Mouse (Mus musculus): ENCODE measurements around the gene Rapgef5.

The Rapgef5 gene

DNA sequence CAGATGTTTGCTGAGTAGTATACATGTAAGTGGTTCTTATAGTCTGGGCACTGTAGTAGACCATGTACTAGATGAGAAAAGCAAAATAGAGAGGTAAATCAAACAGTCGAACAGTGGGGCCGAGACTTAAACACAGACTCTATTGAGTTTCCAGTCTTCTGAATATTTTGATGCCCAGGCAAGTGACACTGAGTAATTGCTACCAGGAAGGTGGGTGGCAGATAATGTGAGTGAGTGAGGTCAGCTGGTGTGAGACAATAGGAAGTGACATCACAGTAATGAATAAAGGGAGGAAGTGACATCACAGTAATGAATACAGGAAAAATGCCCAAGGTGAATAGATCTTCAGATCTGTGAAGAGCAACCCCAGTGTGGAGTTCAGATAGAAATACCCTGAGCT is at the start of gene Rapgef5:
TSS of gene Rapgef5 (plus strand) at position 301 of the 400 bp plus-strand sequence.
- ATAC-seq (ENCODE audit: insufficient number of reproducible peaks, low FRiP score, low TSS enrichment), result no peak

DNA sequence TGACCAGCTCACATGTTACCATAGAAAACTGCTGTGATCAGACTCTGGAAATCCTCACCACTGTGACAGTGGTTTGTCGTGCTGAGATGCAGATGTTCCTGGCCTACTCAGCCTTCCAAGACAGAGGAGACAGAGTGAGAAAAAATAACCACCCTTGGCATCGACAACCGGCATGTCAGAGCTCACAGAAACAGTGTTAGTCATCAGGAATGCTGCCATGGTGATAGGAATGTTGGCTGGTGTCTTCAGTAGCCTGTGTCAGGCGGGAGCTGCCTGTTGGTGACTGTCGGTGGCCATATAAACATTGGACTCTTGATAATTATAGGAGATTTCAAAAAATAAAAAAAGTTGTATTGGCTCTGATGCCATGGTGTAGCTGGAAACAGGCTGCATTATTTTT is 48.0 kb upstream of the Rapgef5 start:
- no peak for ATAC-seq (ENCODE audit: insufficient number of reproducible peaks, low FRiP score, low TSS enrichment)

DNA sequence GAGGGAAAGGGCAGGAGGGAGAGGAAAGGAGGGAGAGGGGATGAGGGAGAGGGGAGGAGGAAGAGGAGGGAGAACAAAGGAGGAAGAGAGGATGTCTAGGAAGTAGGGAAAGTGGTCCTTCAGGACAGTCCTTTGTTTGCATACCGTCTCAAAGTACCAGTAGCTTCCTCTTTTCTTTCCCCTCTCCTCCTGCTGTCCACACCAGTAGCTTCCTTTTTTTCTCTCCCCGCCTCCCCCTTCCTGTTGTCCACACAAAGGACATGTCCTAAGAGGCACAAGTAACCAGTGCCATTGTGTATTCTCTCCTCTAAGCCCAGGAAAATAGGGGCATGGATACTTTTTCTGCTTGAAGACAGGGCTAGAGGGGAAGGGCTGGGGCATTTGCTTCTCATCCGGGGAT is 37.3 kb upstream of the Rapgef5 start:
- no peak for ATAC-seq (ENCODE audit: insufficient number of reproducible peaks, low FRiP score, low TSS enrichment)

DNA sequence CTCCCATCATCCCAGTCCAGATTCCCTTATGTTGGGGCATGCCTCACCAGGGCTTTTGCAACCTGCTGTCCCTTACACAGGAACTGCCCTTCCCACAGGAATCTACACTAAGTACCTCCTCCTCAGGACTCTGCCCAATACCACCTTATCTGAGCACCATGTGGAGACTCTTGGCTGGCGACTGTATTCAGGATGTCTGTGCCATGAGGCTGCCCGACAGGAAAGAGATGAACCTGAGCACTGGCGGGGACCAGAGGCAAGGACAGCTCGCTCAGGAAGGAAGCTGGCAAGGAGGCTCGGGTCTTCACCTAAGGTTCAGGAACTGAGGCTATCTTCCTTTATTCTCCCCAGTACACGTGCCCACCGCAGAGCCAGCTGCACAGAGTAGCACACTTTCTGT is 36.6 kb upstream of the Rapgef5 start:
- ATAC-seq (ENCODE audit: insufficient number of reproducible peaks, low FRiP score, low TSS enrichment), result peak; percentile 46

DNA sequence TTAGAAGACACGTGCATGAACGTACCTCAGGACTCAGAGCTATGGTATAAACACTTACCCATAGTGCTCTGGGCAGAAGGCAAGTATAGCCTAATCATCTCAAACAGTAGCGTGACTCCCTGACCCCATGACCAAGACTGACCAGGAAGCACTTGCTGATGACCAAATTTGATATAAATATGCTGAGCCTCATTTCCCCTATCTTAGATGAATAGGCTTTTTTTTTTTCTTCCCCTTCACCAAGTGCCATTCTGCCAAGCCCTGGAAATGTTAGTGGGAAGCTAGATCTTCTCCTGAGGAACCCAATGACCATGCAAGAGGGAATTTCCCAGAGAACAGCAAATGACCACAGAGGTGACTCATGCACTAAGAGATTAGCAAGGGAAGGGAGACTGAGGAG is 35.3 kb upstream of the Rapgef5 start:
- no peak for ATAC-seq (ENCODE audit: insufficient number of reproducible peaks, low FRiP score, low TSS enrichment)

DNA sequence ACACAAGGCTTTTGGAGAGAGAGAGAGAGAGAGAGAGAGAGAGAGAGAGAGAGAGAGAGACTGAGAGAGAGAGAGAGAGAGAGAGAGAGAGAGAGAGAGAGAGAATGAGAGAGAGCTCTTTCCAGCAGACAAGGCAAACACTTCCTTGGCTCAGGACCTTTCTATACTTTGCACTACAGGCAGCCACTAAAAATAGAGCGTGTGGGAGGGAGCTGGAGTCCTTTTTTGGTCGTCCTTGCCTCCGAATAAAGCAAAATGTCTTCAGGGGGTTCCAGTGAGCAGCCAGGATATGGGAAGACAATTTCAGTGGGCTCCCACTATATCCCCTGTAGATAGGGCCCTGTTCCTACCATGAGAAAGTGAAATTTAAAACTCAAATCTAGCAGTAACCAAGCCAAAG is 33.6 kb upstream of the Rapgef5 start:
- ATAC-seq (ENCODE audit: insufficient number of reproducible peaks, low FRiP score, low TSS enrichment), result no peak

DNA sequence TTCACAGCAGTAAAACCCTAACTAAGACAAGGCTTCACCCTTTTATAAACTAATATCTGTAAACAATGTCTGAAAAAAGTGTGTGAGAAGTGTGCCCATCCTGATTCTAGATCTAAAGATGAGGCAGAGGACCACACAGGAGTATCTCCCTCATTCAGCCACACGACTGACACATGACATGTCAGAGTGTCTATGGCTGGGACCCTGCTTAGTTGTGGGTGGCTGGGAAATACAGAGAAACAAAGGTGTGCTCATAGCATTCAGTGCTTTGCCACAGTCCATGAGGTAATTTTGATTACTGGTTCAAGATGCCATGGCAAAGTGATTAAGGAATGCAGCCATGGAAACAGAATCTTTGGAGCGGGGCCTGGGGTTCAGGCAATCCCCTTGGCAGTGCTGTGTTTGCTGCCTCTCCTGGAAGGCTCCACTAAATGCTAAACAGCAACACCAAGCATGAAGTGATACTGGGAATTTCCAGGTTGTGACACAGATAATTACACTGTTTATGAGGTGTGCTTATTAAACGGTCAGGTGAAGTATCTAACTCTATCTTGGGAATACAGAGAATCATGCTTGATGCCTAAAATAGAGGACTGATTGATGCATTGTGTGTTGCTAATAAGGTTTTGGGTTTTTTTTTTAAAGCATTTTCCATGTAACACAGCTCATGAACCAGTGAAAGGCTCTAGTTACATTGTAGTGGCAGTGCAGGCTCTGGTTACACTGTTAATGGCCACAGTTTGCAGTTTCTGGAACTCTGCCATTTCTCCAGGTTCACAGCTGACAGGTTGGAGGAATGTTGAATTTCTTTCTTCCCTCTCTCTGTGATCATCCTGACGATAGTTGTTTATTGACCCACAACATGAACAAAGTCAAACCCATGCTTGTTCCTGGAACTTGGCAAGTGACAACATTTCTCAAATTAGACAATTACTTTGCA is 29.9 kb upstream of the Rapgef5 start:
- ATAC-seq (ENCODE audit: insufficient number of reproducible peaks, low FRiP score, low TSS enrichment), result no peak

DNA sequence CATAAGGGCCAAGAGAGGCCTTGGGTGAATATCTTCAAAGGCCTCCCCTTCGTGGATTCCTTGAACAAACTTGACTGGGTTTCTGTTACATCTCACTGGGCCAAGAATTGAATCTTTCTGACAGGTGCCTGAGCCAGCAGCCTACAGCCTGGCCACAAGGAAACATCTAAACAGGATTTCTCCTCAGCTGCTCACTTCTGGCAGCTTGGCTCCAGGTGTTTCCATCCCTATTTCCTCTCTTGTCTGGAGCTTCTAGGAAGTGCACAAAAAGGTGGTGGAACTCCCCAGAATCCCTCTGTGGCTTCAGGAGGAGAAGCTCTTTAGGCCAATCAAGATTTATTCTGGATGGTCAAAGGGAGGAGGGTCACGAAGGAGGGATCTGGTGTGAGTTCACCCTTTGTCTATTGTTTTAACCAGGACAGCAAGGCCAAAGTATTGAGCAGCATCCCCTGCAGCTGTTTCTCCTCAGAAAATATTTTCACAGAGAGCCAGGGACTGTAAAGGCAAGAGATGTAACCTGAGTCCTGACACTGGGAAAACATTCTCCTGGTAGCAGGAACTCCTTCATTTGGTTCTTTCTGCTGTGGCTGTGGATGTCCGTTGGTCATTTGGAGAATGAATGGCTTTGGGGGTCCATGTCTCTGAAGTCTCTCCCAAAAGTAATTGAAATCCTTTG is 19.6 kb upstream of the Rapgef5 start:
- ATAC-seq (ENCODE audit: insufficient number of reproducible peaks, low FRiP score, low TSS enrichment), result no peak

DNA sequence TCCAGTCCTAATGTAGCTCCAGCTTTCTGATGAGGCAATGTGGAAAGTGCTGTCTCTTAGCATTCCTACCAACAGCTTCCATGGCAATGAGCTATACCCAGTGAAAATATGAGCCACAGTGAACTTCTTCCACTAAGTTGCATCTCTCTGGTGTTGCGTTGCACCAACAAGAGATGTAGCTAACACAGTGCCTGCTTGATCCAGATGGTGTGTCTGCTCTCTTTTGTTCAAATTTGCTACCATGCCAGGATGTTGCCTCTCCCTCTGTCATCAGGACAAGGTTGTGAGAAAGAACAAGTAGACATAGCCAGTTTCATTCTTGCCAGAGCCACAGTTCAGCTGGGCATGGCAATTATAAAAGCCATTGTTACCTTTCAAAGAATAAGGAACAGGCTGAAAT is 18.9 kb upstream of the Rapgef5 start:
- ATAC-seq (ENCODE audit: insufficient number of reproducible peaks, low FRiP score, low TSS enrichment), result no peak

DNA sequence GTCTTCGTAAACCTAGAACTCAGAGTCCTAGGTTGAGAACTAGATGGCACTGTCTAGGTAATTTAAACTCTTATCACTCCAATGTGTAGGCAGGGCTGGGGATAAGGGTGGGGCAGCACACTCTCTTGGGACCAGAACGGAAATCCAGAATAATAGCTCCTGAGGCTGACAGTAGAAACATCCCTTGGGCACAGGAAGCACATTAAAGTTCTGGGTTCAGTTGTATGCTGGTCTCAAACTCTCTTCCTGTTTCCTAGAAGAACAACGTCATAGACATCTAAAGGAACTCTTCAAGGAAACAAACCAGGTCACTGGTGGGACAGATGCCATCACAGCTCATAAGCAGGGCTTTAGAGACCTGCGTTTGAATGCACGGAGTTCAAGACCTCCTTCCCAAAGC is 17.0 kb upstream of the Rapgef5 start:
- no peak for ATAC-seq (ENCODE audit: insufficient number of reproducible peaks, low FRiP score, low TSS enrichment)

DNA sequence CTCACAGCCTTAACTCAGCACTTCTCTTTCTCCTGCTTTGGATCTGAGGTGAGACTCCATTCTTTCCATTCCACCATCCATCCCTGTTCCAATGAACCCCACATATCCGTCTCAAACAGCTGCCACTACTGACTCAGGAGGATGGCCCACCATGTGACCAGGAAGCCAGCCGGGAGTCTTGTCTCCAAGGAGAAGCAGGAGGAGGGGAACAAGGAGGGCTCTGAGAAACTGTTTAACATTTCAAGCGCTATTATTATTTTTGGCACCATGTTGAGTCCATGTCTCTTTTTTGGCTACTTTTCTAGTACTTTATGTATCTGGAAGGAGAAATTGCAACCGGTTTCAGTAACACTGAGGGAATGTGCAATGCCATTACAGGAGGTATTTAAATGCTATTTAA is 15.1 kb upstream of the Rapgef5 start:
- ATAC-seq (ENCODE audit: insufficient number of reproducible peaks, low FRiP score, low TSS enrichment), result no peak

DNA sequence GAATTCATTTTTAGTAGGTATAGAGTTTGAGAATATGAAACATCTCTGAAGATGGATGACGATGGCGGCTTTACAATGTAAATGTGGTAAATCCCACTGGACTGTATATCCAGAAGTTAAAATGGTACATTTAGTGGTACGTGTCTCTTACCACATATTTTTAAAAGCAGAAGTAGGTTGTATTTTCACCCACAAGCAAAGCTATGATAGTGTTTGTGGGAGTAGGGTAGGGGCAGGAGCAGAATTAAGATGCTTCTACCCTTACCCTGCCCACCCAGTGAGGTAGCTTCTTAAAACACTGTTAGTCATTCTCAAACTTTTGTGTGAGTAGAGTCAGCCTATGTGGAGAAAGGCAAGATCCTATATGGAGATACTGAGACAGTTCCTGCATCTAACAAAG is 13.4 kb upstream of the Rapgef5 start:
- no peak for ATAC-seq (ENCODE audit: insufficient number of reproducible peaks, low FRiP score, low TSS enrichment)

DNA sequence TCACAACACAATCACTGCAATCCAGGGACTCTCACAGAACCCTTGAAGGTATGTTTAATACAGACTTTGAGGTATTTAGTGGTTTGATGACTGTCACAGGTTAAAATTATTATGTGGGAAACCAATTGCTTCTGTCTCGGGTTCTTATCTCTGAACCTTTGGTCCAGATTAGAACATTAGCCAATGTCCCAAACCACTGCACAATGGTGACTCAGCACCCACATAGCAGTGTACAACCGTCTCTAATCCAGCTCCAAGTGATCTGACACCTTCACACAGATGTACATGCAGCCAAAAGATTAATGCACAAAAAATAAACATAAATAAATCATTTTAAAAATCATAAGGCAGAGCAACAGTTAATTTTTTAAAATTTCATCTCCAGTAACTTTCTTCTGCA is 11.1 kb upstream of the Rapgef5 start:
- ATAC-seq (ENCODE audit: insufficient number of reproducible peaks, low FRiP score, low TSS enrichment), result no peak

DNA sequence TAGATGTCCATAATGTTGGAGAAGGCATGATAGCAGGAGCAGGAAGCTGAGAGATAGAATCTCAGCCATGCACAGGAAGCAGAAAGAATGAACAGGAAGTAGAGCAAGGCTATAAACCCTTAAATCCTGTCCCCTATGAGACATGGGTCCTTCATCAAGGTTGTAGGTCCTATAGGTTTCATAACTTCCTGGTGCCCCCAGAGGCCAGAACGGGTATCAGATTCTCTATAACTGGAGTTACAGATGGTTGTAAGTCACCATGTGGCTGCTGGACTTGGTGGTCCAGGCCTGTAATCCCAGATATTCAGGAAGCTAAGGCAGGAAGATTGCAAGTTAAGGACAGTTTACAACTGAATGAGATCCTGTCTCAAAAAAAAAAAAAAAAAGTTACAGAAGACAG is 8.5 kb upstream of the Rapgef5 start:
- ATAC-seq (ENCODE audit: insufficient number of reproducible peaks, low FRiP score, low TSS enrichment), result no peak

DNA sequence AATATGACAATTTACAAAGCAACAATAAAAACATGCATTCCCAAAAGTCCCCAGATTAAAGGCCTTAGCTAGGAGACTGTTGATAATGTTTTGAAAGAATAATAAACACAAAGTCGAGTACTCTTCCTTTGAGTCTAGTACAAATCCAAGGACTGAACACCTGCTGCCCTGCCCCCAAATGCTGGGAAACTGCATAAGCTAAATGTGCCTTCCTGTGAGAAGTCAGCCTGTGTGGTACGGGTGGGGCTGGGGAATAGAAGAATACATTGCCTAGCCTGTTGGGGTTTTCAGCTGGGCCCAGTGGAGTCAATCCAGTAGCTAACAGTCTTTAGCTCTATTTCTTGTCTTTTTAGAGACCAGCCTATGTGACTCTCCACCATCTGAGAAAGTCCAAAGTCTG is 6.4 kb upstream of the Rapgef5 start:
- ATAC-seq (ENCODE audit: insufficient number of reproducible peaks, low FRiP score, low TSS enrichment), result no peak

DNA sequence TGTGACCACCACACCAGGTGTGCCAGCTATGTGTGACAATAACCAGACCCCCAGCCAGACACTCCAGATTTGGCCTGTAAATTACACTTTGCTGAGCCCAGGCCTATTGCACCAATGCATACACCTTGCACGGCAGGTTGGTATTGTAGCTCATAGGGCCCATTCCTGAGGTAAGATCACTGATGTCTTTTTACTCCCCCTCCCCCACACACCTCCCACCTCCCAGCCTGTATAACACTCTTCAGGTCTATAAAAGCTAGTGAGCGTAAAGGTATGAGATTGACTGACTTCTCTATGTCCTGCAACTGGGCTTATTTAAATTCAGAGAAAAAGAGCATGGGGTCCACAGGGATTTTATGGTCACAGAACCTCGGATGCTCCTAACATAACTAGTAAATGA is 3.8 kb upstream of the Rapgef5 start:
- ATAC-seq (ENCODE audit: insufficient number of reproducible peaks, low FRiP score, low TSS enrichment), result no peak

DNA sequence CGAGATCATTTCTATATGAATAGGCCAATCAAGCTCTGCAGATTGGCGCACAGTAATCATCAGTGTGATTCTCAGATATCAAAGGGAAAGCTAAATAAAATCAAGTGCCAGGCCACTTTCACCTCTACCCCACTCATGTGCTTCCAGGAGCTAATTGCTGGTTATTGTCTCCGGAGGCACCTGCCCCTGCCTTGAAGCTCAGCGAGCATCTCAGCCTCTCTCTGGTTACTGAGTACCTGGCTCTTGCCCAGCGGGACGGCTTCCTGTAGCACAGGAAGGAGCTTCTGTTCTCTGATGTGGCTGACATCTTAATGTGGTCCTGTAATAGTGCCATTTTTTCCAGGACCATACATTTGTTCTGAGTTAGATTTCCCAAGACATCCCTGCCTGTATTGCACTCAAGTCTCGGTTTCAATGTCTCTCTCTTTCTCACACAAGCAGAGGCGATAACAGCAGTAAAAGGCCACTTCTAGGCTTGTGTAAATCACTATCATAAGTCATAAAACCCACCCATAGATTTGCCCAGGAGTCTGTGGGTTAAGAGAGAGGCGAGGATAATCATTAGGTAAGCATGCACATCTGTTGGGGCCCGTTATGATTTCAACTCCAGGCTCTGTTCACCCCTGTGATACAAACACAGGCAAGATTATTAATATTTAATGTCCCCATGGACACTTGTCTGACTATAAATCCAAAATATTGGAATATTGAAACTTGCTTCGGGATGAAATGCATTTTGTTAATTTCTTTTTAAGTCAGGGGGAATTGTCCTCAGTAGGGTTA is 2.9 kb upstream of the Rapgef5 start:
- no peak for ATAC-seq (ENCODE audit: insufficient number of reproducible peaks, low FRiP score, low TSS enrichment)

DNA sequence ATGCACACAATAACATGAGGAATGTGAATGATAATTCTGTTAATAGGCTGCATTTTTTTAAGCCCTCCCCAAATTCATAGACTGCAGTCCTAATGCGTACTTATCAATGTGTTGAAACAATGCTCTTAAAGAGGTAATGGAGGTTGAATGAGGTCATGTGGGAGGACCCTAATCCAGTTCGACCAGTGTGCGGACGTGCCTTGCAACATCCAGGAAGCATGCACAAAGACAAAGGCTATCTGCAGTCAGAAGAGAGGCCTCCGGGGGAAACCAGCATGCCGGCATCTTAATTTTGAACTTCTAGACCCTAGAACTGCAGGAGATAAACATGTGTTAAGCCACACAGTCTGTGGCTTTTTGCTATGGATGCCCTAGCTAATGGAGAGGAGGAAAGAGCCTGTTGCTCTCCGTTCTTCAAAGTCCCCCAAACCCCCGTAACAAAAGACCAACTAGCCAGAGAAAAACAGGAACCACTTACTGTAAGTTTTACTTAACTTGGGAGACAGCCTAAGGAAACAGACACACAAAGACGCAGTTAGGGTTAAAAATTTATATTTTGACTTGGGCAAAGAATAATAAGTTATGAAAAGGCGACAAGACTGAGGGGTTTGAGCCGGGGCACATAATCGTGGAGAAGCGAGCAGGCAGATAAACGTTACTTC is 1.1 kb downstream of the Rapgef5 start:
- ATAC-seq (ENCODE audit: insufficient number of reproducible peaks, low FRiP score, low TSS enrichment), result no peak

DNA sequence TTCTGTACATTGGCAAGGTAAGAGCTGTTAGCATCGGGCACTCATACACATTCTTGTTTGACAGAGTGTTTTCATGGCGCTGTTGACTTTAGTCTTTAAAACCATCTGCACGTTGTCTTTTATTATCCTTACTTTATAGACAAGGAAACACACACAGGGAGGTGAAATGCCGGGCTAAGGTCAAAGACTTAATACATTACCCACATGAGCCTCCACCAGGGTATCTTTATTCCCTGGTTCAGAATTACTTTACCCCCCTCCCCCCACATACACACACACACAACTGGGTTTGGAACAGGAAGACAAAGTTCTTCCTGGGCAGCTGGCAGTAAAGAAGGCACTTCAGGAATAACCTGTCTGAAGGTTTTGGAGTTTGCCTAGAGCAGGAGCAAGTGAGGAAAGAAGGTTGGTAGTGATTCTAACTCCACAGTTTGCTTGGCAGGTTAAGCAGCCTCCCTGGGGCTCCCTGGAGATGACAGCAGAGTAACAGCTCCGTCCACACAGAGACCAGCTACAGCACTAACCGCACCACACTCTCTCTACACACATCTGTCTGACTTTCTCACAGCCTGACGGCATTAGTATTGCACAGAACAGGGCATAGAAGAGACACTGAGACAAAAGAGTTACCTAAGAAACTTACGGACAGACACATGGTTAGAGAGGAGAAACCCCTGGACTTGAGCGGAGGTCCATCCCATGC is 8.2 kb downstream of the Rapgef5 start:
- ATAC-seq (ENCODE audit: insufficient number of reproducible peaks, low FRiP score, low TSS enrichment), result no peak

DNA sequence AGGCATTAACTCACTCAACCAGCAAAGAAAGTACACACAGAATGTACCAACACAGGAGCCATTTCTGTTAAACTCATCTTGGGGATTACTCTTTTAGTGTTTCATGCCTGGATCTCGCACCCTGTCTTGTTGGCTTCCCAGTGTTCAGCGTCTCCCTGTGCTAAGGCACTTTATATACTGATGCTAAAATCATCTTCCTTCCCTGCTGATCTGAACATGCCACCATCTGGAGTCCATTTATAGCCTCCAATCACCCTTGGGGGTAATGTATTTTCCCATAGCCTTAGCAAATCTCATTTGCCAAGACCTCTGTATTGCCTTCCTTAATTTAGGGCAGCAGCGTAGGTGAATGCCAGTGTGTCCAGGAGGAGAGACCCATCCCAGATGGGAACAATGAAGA is 11.6 kb downstream of the Rapgef5 start:
- ATAC-seq (ENCODE audit: insufficient number of reproducible peaks, low FRiP score, low TSS enrichment), result 0 out of 2 replicates have a peak, but pooled peaks have one; percentile 24
